Comparison of ENCODE assay signal across 21 mouse cellular contexts in genomic region chr4:88742771-88743371, GRCm38 (mm10). TPM values are rescaled to one million over a fixed set of nuclear protein-coding genes. Genes with fewer than 3 reads are reported as not detected.
DNase-seq lines count a peak whose midpoint lies in the region; ATAC-seq and TF ChIP-seq lines count a peak whose summit lies in the region.
"Had no signal": no experiment of that assay in that cellular context is flagged by ENCODE, and none has a peak within 500 bp of the region (broad histone marks: within the 10 kb centered on the region; RNA-seq: fewer than 3 reads in every experiment).

No protein-coding gene starts in this region.

- 70% methylated on average over 7 of the region's 7 CpGs for WGBS in kidney, postnatal 0 days
- 47% methylated on average over 7 of the region's 7 CpGs for WGBS in stomach, postnatal 0 days
- 76% methylated on average over 7 of the region's 7 CpGs for WGBS in kidney, embryonic 16.5 days

- ATAC-seq in kidney, postnatal 0 days (replicated peaks; ENCODE audit: low FRiP score, low read depth), result no peak
- ATAC-seq in common myeloid progenitor, adult 5-6 weeks (replicated peaks; ENCODE audit: low read depth, poor library complexity, severe bottlenecking), result peak; percentile 45
- no peak for ATAC-seq in stomach, postnatal 0 days (ENCODE audit: low FRiP score, low TSS enrichment)
- ATAC-seq in kidney, embryonic 16.5 days (ENCODE audit: low FRiP score, low TSS enrichment), result no peak

- no peaks in the 10 kb centered on the region for H3K27me3 ChIP-seq in kidney, postnatal 0 days (ENCODE audit: insufficient read depth, low read length)
- no peaks in the 10 kb centered on the region for H3K27me3 ChIP-seq in testis, adult 2 months (ENCODE audit: control insufficient read depth, insufficient read depth, low read length)
- no peaks in the 10 kb centered on the region for H3K27me3 ChIP-seq in stomach, postnatal 0 days (ENCODE audit: control insufficient read depth, insufficient read depth, low read length)
- H3K27me3 ChIP-seq in kidney, embryonic 16.5 days (ENCODE audit: insufficient read depth, low read length), result no peaks in the 10 kb centered on the region
- H3K27me3 ChIP-seq: hindbrain, embryonic 12.5 days; stomach, embryonic 15.5 days had no signal

- no peaks in the 10 kb centered on the region for H3K9me3 ChIP-seq in kidney, postnatal 0 days (replicated peaks; ENCODE audit: low read length)
- H3K9me3 ChIP-seq in stomach, postnatal 0 days (ENCODE audit: control insufficient read depth, low read length), result no peaks in the 10 kb centered on the region
- no peaks in the 10 kb centered on the region for H3K9me3 ChIP-seq in kidney, embryonic 16.5 days (ENCODE audit: low read length)
- H3K9me3 ChIP-seq: embryonic facial prominence, embryonic 10.5 days; forebrain, embryonic 10.5 days; heart, embryonic 10.5 days; hindbrain, embryonic 12.5 days; stomach, embryonic 15.5 days had no signal

- no peaks in the 10 kb centered on the region for H3K36me3 ChIP-seq in kidney, postnatal 0 days (ENCODE audit: insufficient read depth, low read length)
- H3K36me3 ChIP-seq in testis, adult 2 months (ENCODE audit: control insufficient read depth, insufficient read depth, low read length), result no peaks in the 10 kb centered on the region
- H3K36me3 ChIP-seq in stomach, postnatal 0 days (ENCODE audit: control insufficient read depth, insufficient read depth, low read length), result no peaks in the 10 kb centered on the region
- no peaks in the 10 kb centered on the region for H3K36me3 ChIP-seq in kidney, embryonic 16.5 days (ENCODE audit: insufficient read depth, low read length)
- H3K36me3 ChIP-seq: embryonic facial prominence, embryonic 10.5 days; forebrain, embryonic 10.5 days; heart, embryonic 10.5 days; hindbrain, embryonic 12.5 days; stomach, embryonic 15.5 days had no signal

- no peak overlapping the region for H3K9ac ChIP-seq in kidney, postnatal 0 days (ENCODE audit: low read depth, low read length)
- H3K9ac ChIP-seq in stomach, postnatal 0 days (ENCODE audit: low read length), result no peak overlapping the region
- H3K9ac ChIP-seq in kidney, embryonic 16.5 days (replicated peaks; ENCODE audit: low read length), result no peak overlapping the region
- H3K9ac ChIP-seq: hindbrain, embryonic 12.5 days; stomach, embryonic 15.5 days had no signal

- no peak overlapping the region for H3K27ac ChIP-seq in kidney, postnatal 0 days
- no peak overlapping the region for H3K27ac ChIP-seq in testis, adult 2 months (ENCODE audit: control insufficient read depth, insufficient read depth, low read depth, low read length)
- 0 out of 2 replicates have a peak overlapping the region, but pooled peaks have one; percentile 40 for H3K27ac ChIP-seq in stomach, postnatal 0 days (replicated peaks)
- H3K27ac ChIP-seq in kidney, embryonic 16.5 days (ENCODE audit: low read length), result no peak overlapping the region
- H3K27ac ChIP-seq: embryonic facial prominence, embryonic 10.5 days; forebrain, embryonic 10.5 days; heart, embryonic 10.5 days; hindbrain, embryonic 12.5 days; macrophage; stomach, embryonic 15.5 days had no signal

- no peak for TF ChIP-seq POLR2A in testis, adult 2 months (IDR thresholded peaks at IDR 0.05; ENCODE audit: control insufficient read depth, low read depth, low read length)

- DNase-seq in kidney, postnatal 0 days (ENCODE audit: low spot score), result peak; percentile 40
- DNase-seq in kidney, adult 9 months, result no peak
- no peak for DNase-seq in testis, postnatal 10 days (ENCODE audit: low spot score)
- DNase-seq in stomach, postnatal 0 days (ENCODE audit: low spot score), result no peak
- no peak for DNase-seq in retina, postnatal 1 day
- DNase-seq: adrenal gland, postnatal 36 days; cerebellum, adult 11 months; kidney, postnatal 14 days; right cerebral cortex, postnatal 4 days had no signal

- no peaks in the 10 kb centered on the region for H3K4me1 ChIP-seq in kidney, postnatal 0 days (replicated peaks; ENCODE audit: insufficient read depth, low read length)
- H3K4me1 ChIP-seq in testis, adult 2 months (ENCODE audit: control insufficient read depth, insufficient read depth, low read length), result no peaks in the 10 kb centered on the region
- no peaks in the 10 kb centered on the region for H3K4me1 ChIP-seq in stomach, postnatal 0 days (replicated peaks; ENCODE audit: control insufficient read depth, insufficient read depth)
- no peaks in the 10 kb centered on the region for H3K4me1 ChIP-seq in kidney, embryonic 16.5 days (ENCODE audit: insufficient read depth, low read length)
- H3K4me1 ChIP-seq: embryonic facial prominence, embryonic 10.5 days; heart, embryonic 10.5 days had no signal

- H3K4me2 ChIP-seq in kidney, postnatal 0 days (ENCODE audit: low read length), result no peak overlapping the region
- H3K4me2 ChIP-seq in stomach, postnatal 0 days (replicated peaks; ENCODE audit: low read depth), result no peak overlapping the region
- no peak overlapping the region for H3K4me2 ChIP-seq in kidney, embryonic 16.5 days (replicated peaks; ENCODE audit: low read depth, low read length)
- H3K4me2 ChIP-seq: hindbrain, embryonic 12.5 days; stomach, embryonic 15.5 days had no signal

- H3K4me3 ChIP-seq in kidney, postnatal 0 days (replicated peaks; ENCODE audit: low read depth, low read length), result no peak overlapping the region
- H3K4me3 ChIP-seq in testis, adult 2 months (ENCODE audit: control insufficient read depth, low read depth, low read length), result peak overlapping the region; percentile 72
- no peak overlapping the region for H3K4me3 ChIP-seq in stomach, postnatal 0 days (ENCODE audit: low read depth, low read length)
- no peak overlapping the region for H3K4me3 ChIP-seq in kidney, embryonic 16.5 days (ENCODE audit: low read length)
- H3K4me3 ChIP-seq: embryonic facial prominence, embryonic 10.5 days; forebrain, embryonic 10.5 days; heart, embryonic 10.5 days; hindbrain, embryonic 12.5 days; myocyte; stomach, embryonic 15.5 days had no signal

- peak; percentile 48; the same call in 1 of the 2 replicates for TF ChIP-seq CTCF in kidney, postnatal 0 days (IDR thresholded peaks at IDR 0.05; ENCODE audit: low read depth)
- no peak for TF ChIP-seq CTCF in testis, adult 2 months (IDR thresholded peaks at IDR 0.05; ENCODE audit: control insufficient read depth, insufficient read depth, insufficient replicate concordance, low read depth, low read length)
- peak; percentile 58 for TF ChIP-seq CTCF in stomach, postnatal 0 days (IDR thresholded peaks at IDR 0.05; ENCODE audit: low read depth)

- no peak for TF ChIP-seq EP300 in stomach, postnatal 0 days (optimal IDR thresholded peaks at IDR 0.05)

RNA-seq across cellular contexts. Expression of gene Gm13271, which starts 11.8 kb away (rescaled TPM):
- polyA plus RNA-seq in kidney, postnatal 0 days (2015; fragmentation: Nextera tagmentation; extraction: Ambion mirVana), result 0.29 TPM in 1 of 2 replicates, not detected in the other
- not detected in 2 replicates for polyA plus RNA-seq in testis, adult 2 months (2012; rRNA removed)
- not detected in 2 replicates for total RNA-seq in common myeloid progenitor, adult 5-6 weeks (2017)
- polyA plus RNA-seq in stomach, postnatal 0 days (2015; fragmentation: Nextera tagmentation; extraction: Ambion mirVana), result not detected in 2 replicates
- not detected in 2 replicates for polyA plus RNA-seq in kidney, embryonic 16.5 days (2015; fragmentation: Nextera tagmentation; extraction: Ambion mirVana)
- total RNA-seq: adrenal gland, postnatal 36 days; left cerebral cortex, adult 18-20 months; liver, adult 2 months had no signal
- polyA plus RNA-seq: embryonic facial prominence, embryonic 10.5 days; forebrain, embryonic 10.5 days; hindbrain, embryonic 12.5 days; liver, adult 2 months; macrophage; myocyte; stomach, embryonic 15.5 days had no signal

RNA-seq across cellular contexts. Expression of gene Gm13283, which starts 17.0 kb away (rescaled TPM):
- polyA plus RNA-seq in kidney, postnatal 0 days (2015; fragmentation: Nextera tagmentation; extraction: Ambion mirVana), result 0.49 and 0.71 TPM in 2 replicates
- polyA plus RNA-seq in testis, adult 2 months (2012; rRNA removed), result not detected in 2 replicates
- not detected in 2 replicates for total RNA-seq in common myeloid progenitor, adult 5-6 weeks (2017)
- 0.21 and 0.24 TPM in 2 replicates for polyA plus RNA-seq in stomach, postnatal 0 days (2015; fragmentation: Nextera tagmentation; extraction: Ambion mirVana)
- 0.31 and 0.36 TPM in 2 replicates for polyA plus RNA-seq in kidney, embryonic 16.5 days (2015; fragmentation: Nextera tagmentation; extraction: Ambion mirVana)
- total RNA-seq: left cerebral cortex, adult 18-20 months; liver, adult 2 months had no signal
- polyA plus RNA-seq: liver, adult 2 months; macrophage; myocyte had no signal

RNA-seq across cellular contexts. Expression of gene Klhl9, which starts 20.6 kb away (rescaled TPM):
- 84.2 and 86.5 TPM in 2 replicates for polyA plus RNA-seq in kidney, postnatal 0 days (2015; fragmentation: Nextera tagmentation; extraction: Ambion mirVana)
- 5.4 TPM in 2 replicates for polyA plus RNA-seq in testis, adult 2 months (2012; rRNA removed)
- 91.1 and 99.9 TPM in 2 replicates for total RNA-seq in common myeloid progenitor, adult 5-6 weeks (2017)
- polyA plus RNA-seq in stomach, postnatal 0 days (2015; fragmentation: Nextera tagmentation; extraction: Ambion mirVana), result 39.8 and 40.6 TPM in 2 replicates
- polyA plus RNA-seq in kidney, embryonic 16.5 days (2015; fragmentation: Nextera tagmentation; extraction: Ambion mirVana), result 95.4 and 97.6 TPM in 2 replicates

RNA-seq across cellular contexts. Expression of gene Gm26566, which starts 21.3 kb away (rescaled TPM):
- 0.38 and 0.49 TPM in 2 replicates for polyA plus RNA-seq in kidney, postnatal 0 days (2015; fragmentation: Nextera tagmentation; extraction: Ambion mirVana)
- 1.1 and 1.7 TPM in 2 replicates for polyA plus RNA-seq in testis, adult 2 months (2012; rRNA removed)
- 2.9 TPM in 1 of 2 replicates, not detected in the other for total RNA-seq in common myeloid progenitor, adult 5-6 weeks (2017)
- 0.19 and 0.51 TPM in 2 replicates for polyA plus RNA-seq in stomach, postnatal 0 days (2015; fragmentation: Nextera tagmentation; extraction: Ambion mirVana)
- polyA plus RNA-seq in kidney, embryonic 16.5 days (2015; fragmentation: Nextera tagmentation; extraction: Ambion mirVana), result 1.3 and 1.4 TPM in 2 replicates
- polyA plus RNA-seq: liver, adult 2 months; macrophage had no signal

RNA-seq across cellular contexts. Expression of gene Gm13290, which starts 30.8 kb away (rescaled TPM):
- 0.49 TPM in 1 of 2 replicates, not detected in the other for polyA plus RNA-seq in kidney, postnatal 0 days (2015; fragmentation: Nextera tagmentation; extraction: Ambion mirVana)
- polyA plus RNA-seq in testis, adult 2 months (2012; rRNA removed), result not detected in 2 replicates
- total RNA-seq in common myeloid progenitor, adult 5-6 weeks (2017), result not detected in 2 replicates
- polyA plus RNA-seq in stomach, postnatal 0 days (2015; fragmentation: Nextera tagmentation; extraction: Ambion mirVana), result 0.55 TPM in 1 of 2 replicates, not detected in the other
- not detected in 2 replicates for polyA plus RNA-seq in kidney, embryonic 16.5 days (2015; fragmentation: Nextera tagmentation; extraction: Ambion mirVana)
- total RNA-seq: adrenal gland, postnatal 36 days; left cerebral cortex, adult 18-20 months; liver, adult 2 months had no signal
- polyA plus RNA-seq: embryonic facial prominence, embryonic 10.5 days; heart, embryonic 10.5 days; hindbrain, embryonic 12.5 days; liver, adult 2 months; macrophage had no signal
